Mouse (Mus musculus): ENCODE results near the gene Msmo1.

- no peak for TF ChIP-seq POLR2A (IDR thresholded peaks at IDR 0.05; ENCODE audit: insufficient read length, low read depth)
- TF ChIP-seq USF1 (IDR thresholded peaks at IDR 0.05; ENCODE audit: low read depth), result no peak
- no peak for TF ChIP-seq E2F4 (IDR thresholded peaks at IDR 0.05; ENCODE audit: insufficient read depth)
These were observed 40.5 kb upstream of the Msmo1 start for GRCm38 (mm10) chr8:64774136-64774535.
